Mouse (Mus musculus): ENCODE results near the gene Cat. TPM values are rescaled to one million over a fixed set of nuclear protein-coding genes. Genes with fewer than 3 reads are reported as not detected.

The Cat gene
- polyA plus RNA-seq, 1 experiment from 2014 or later, result 42.2 TPM

- peaks cover 5% of the 10 kb centered on the region for H3K4me1 ChIP-seq (replicated peaks; ENCODE audit: control insufficient read depth, insufficient read depth)
- H3K27ac ChIP-seq (replicated peaks), result no peak overlapping the region
- no peak for DNase-seq (ENCODE audit: low spot score)
- WGBS, result 85% methylated on average over 11 of the region's 11 CpGs
- H3K36me3 ChIP-seq (ENCODE audit: control insufficient read depth, insufficient read depth, low read length), result no peaks in the 10 kb centered on the region
- no peak overlapping the region for H3K9ac ChIP-seq (ENCODE audit: low read length)
- TF ChIP-seq EP300 (optimal IDR thresholded peaks at IDR 0.05) (no peak), CTCF (IDR thresholded peaks at IDR 0.05; ENCODE audit: low read depth) (no peak)
- H3K9me3 ChIP-seq (ENCODE audit: control insufficient read depth, low read length), result no peaks in the 10 kb centered on the region
- no peaks in the 10 kb centered on the region for H3K27me3 ChIP-seq (ENCODE audit: control insufficient read depth, insufficient read depth, low read length)
- H3K4me3 ChIP-seq (ENCODE audit: low read depth, low read length), result no peak overlapping the region
- ATAC-seq (ENCODE audit: low FRiP score, low TSS enrichment), result no peak
- H3K4me2 ChIP-seq (replicated peaks; ENCODE audit: low read depth), result no peak overlapping the region
These were observed 3.4 kb downstream of the Cat start for GRCm38 (mm10) chr2:103481314-103482231.

GRCm38 (mm10) chr2:103480871-103481270, 4.1 kb downstream of the Cat start:
- Histone ChIP-seq H3K27ac (replicated peaks) (no peak overlapping the region), H3K4me1 (replicated peaks; ENCODE audit: control insufficient read depth, insufficient read depth) (peaks cover 5% of the 10 kb centered on the region), H3K36me3 (ENCODE audit: control insufficient read depth, insufficient read depth, low read length) (no peaks in the 10 kb centered on the region; the same call in 1 of the 2 replicates), H3K4me2 (replicated peaks; ENCODE audit: low read depth) (no peak overlapping the region), H3K4me3 (ENCODE audit: low read depth, low read length) (no peak overlapping the region), H3K9me3 (ENCODE audit: control insufficient read depth, low read length) (no peaks in the 10 kb centered on the region), H3K27me3 (ENCODE audit: control insufficient read depth, insufficient read depth, low read length) (no peaks in the 10 kb centered on the region), H3K9ac (ENCODE audit: low read length) (no peak overlapping the region)
- DNase-seq (ENCODE audit: low spot score) (no peak), ATAC-seq (ENCODE audit: low FRiP score, low TSS enrichment) (no peak)
- TF ChIP-seq EP300 (optimal IDR thresholded peaks at IDR 0.05) (no peak), CTCF (IDR thresholded peaks at IDR 0.05; ENCODE audit: low read depth) (no peak)
- WGBS, result 91% methylated on average over 4 of the region's 4 CpGs

GRCm38 (mm10) chr2:103480240-103480639, 4.7 kb downstream of the Cat start:
- H3K4me1 ChIP-seq (replicated peaks; ENCODE audit: control insufficient read depth, insufficient read depth), result peaks cover 5% of the 10 kb centered on the region
- no peak for ATAC-seq (ENCODE audit: low FRiP score, low TSS enrichment)
- TF ChIP-seq CTCF (IDR thresholded peaks at IDR 0.05; ENCODE audit: low read depth) (no peak), EP300 (optimal IDR thresholded peaks at IDR 0.05) (no peak)
- no peak overlapping the region for H3K9ac ChIP-seq (ENCODE audit: low read length)
- H3K4me3 ChIP-seq (ENCODE audit: low read depth, low read length), result no peak overlapping the region
- no peaks in the 10 kb centered on the region for H3K9me3 ChIP-seq (ENCODE audit: control insufficient read depth, low read length)
- DNase-seq (ENCODE audit: low spot score), result no peak
- H3K36me3 ChIP-seq (ENCODE audit: control insufficient read depth, insufficient read depth, low read length), result peaks cover 6% of the 10 kb centered on the region; the same call in 1 of the 2 replicates
- H3K4me2 ChIP-seq (replicated peaks; ENCODE audit: low read depth), result no peak overlapping the region
- H3K27ac ChIP-seq (replicated peaks), result no peak overlapping the region
- H3K27me3 ChIP-seq (ENCODE audit: control insufficient read depth, insufficient read depth, low read length), result no peaks in the 10 kb centered on the region
- WGBS, result 87% methylated on average over 8 of the region's 8 CpGs

GRCm38 (mm10) chr2:103478326-103478725, 6.6 kb downstream of the Cat start:
- Histone ChIP-seq H3K9me3 (ENCODE audit: control insufficient read depth, low read length) (no peaks in the 10 kb centered on the region), H3K27ac (replicated peaks) (no peak overlapping the region), H3K36me3 (ENCODE audit: control insufficient read depth, insufficient read depth, low read length) (peaks cover 14% of the 10 kb centered on the region; the same call in 1 of the 2 replicates), H3K4me3 (ENCODE audit: low read depth, low read length) (no peak overlapping the region), H3K9ac (ENCODE audit: low read length) (no peak overlapping the region), H3K4me1 (replicated peaks; ENCODE audit: control insufficient read depth, insufficient read depth) (no peaks in the 10 kb centered on the region), H3K27me3 (ENCODE audit: control insufficient read depth, insufficient read depth, low read length) (no peaks in the 10 kb centered on the region), H3K4me2 (replicated peaks; ENCODE audit: low read depth) (no peak overlapping the region)
- no peak for DNase-seq (ENCODE audit: low spot score)
- ATAC-seq (ENCODE audit: low FRiP score, low TSS enrichment), result no peak
- TF ChIP-seq EP300 (optimal IDR thresholded peaks at IDR 0.05) (no peak), CTCF (IDR thresholded peaks at IDR 0.05; ENCODE audit: low read depth) (no peak)
- 88% methylated on average over 3 of the region's 3 CpGs for WGBS

GRCm38 (mm10) chr2:103477456-103477855, 7.5 kb downstream of the Cat start:
- Histone ChIP-seq H3K9me3 (ENCODE audit: control insufficient read depth, low read length) (no peaks in the 10 kb centered on the region), H3K4me3 (ENCODE audit: low read depth, low read length) (no peak overlapping the region), H3K27ac (replicated peaks) (no peak overlapping the region), H3K27me3 (ENCODE audit: control insufficient read depth, insufficient read depth, low read length) (no peaks in the 10 kb centered on the region), H3K4me2 (replicated peaks; ENCODE audit: low read depth) (no peak overlapping the region), H3K4me1 (replicated peaks; ENCODE audit: control insufficient read depth, insufficient read depth) (no peaks in the 10 kb centered on the region), H3K36me3 (ENCODE audit: control insufficient read depth, insufficient read depth, low read length) (peaks cover 14% of the 10 kb centered on the region; the same call in 1 of the 2 replicates), H3K9ac (ENCODE audit: low read length) (no peak overlapping the region)
- 60% methylated on average over 4 of the region's 4 CpGs for WGBS
- DNase-seq (ENCODE audit: low spot score), result no peak
- TF ChIP-seq EP300 (optimal IDR thresholded peaks at IDR 0.05) (no peak), CTCF (IDR thresholded peaks at IDR 0.05; ENCODE audit: low read depth) (no peak)
- ATAC-seq (ENCODE audit: low FRiP score, low TSS enrichment), result no peak

DNA sequence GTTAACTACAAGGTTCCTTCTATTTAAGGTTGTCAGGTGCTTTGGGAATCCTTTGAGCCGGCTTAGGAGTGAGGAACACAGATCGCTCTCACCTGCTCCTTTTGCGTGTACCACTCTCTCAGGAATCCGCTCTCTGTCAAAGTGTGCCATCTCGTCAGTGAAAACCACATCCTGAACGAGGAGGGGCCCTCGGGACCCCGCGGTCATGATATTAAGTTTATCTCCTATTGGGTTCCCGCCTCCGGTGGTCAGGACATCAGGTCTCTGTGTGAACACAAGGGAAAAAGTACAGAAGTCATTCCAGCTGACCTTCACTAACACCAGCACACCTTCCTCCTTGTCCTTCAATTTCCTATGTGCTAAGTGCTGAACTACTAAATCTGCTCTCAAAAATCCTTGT, 8.3 kb downstream of the Cat start:
- Histone ChIP-seq H3K4me2 (replicated peaks; ENCODE audit: low read depth) (no peak overlapping the region), H3K27ac (replicated peaks) (no peak overlapping the region), H3K36me3 (ENCODE audit: control insufficient read depth, insufficient read depth, low read length) (peaks cover 14% of the 10 kb centered on the region; the same call in 1 of the 2 replicates), H3K4me3 (ENCODE audit: low read depth, low read length) (no peak overlapping the region), H3K4me1 (replicated peaks; ENCODE audit: control insufficient read depth, insufficient read depth) (no peaks in the 10 kb centered on the region), H3K9me3 (ENCODE audit: control insufficient read depth, low read length) (no peaks in the 10 kb centered on the region), H3K27me3 (ENCODE audit: control insufficient read depth, insufficient read depth, low read length) (no peaks in the 10 kb centered on the region), H3K9ac (ENCODE audit: low read length) (no peak overlapping the region)
- DNase-seq (ENCODE audit: low spot score) (no peak), ATAC-seq (ENCODE audit: low FRiP score, low TSS enrichment) (peak; percentile 38; the same call in 1 of the 2 replicates)
- WGBS, result 93% methylated on average over 11 of the region's 11 CpGs
- TF ChIP-seq CTCF (IDR thresholded peaks at IDR 0.05; ENCODE audit: low read depth) (no peak), EP300 (optimal IDR thresholded peaks at IDR 0.05) (no peak)
